Mouse (Mus musculus) c-Kit-positive CD71-negative TER-119-negative erythroid progenitor cells, embryonic 14.5 days (primary cell): Measurements from ENCODE around the gene Efemp2.
A peak's percentile ranks its signal among the peaks of the same experiment; 100 is the strongest.

Experiments
- DNase-seq: peaks from one replicate; pipeline ENCODE4 v3.0.0-alpha.2; 2013; ENCODE audit warnings: low read depth

Gene Efemp2

GRCm38 (mm10) chr19:5503687-5504086 is 29.9 kb downstream of the Efemp2 start, which contains the start of gene 1700020D05Rik:
1700020D05Rik (minus strand) TSS chr19:5503787.
- no peak for DNase-seq

GRCm38 (mm10) chr19:5510031-5511026 is 36.6 kb downstream of the Efemp2 start, which contains the start of gene Snx32:
Snx32 (minus strand) TSS chr19:5510538.
- DNase-seq = peak; percentile 94

- no peak for DNase-seq
Observed at GRCm38 (mm10) chr19:5511074-5511632, 37.4 kb downstream of the Efemp2 start.

GRCm38 (mm10) chr19:5512091-5513004 is 38.6 kb downstream of the Efemp2 start:
- DNase-seq = no peak

GRCm38 (mm10) chr19:5513005-5513349 is 39.2 kb downstream of the Efemp2 start:
- no peak for DNase-seq

- DNase-seq = no peak
Observed at GRCm38 (mm10) chr19:5515840-5516777, 42.4 kb downstream of the Efemp2 start.

GRCm38 (mm10) chr19:5516906-5517505 is 43.3 kb downstream of the Efemp2 start:
- no peak for DNase-seq

GRCm38 (mm10) chr19:5518721-5519120 is 45.0 kb downstream of the Efemp2 start:
- DNase-seq = no peak

- no peak for DNase-seq
Observed at GRCm38 (mm10) chr19:5525204-5525603, 51.5 kb downstream of the Efemp2 start.

GRCm38 (mm10) chr19:5529325-5530137 is 55.8 kb downstream of the Efemp2 start:
- DNase-seq = peak; percentile 94

GRCm38 (mm10) chr19:5530138-5530524 is 56.4 kb downstream of the Efemp2 start:
- no peak for DNase-seq
